Mouse (Mus musculus) T-helper 1 cell (primary cell): ENCODE results near the gene Phb.

Experiments
- in situ Hi-C: fragments of 300-600 bp; cut with MboI, MseI; formaldehyde crosslinking; loops from one replicate; pipeline ENCODE4 v1.15.1; 2025; ENCODE audit warnings: high pct_unique_total_duplicates

The Phb gene

DNA sequence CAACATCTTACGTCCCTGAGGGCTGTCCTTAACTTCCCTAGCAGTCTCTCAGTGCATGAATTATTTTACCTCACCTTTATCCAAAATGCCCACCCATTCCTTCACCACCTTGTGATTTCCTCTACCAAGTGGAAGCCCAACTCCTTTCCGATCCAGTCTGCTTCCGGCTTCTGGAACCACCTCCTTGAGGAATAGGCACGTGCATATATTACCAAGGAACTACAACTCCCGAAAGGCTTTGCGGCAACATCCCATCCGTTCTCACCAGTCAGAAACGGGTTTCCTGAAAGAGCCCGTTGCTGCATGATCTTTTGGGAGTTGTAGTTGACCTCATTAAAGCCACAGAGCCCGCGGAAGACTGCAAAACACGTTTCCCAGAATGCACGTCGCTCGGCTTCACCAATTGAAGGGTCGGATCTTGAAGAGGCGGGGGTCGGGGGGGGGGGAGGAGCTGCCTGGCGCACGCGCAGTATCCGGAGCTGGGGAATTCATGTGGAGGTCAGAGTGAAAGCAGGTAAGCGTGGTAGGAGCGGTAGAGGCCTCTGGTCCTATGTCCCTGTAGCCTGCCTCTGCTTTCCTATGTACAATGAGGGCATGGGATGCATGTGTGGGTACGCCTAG, at the start of gene Phb:
Gene Phb (plus strand): TSS at position 429 of the 621 bp plus-strand sequence.
- in situ Hi-C loops = no loop called here

DNA sequence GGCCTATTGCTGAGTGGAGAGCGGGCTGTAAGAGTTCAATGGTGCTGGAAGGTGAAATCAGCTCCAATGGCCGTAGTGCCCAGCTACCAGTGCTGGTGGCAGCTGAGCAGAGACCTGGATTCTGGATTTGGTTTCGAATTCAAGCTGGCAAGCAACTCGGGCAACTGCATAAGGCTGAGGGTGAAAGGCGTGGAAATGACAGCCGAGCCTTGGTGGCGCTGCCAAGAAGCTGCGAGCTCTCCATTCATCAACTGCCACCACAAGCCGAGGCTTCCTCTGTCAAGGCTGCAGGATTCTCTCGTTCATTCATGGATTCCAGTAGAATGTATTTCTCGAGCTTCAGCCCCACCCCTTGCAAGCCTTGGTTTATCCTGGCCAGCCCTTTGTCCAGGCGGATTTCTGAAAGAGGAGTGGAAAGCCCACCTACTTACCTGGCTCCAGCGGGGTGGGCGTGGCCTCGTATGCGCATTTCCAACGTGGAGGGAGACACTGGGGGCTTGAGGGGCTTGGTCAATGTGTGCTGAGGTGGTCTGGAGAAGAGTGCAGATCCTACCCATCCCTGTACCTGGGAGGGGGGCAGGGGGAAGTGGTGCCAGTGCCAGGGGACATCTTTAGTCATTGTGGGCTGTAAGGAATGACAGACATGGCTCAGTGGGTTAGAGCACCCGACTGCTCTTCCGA, 48.8 kb upstream of the Phb start:
- in situ Hi-C loops = no loop called here

DNA sequence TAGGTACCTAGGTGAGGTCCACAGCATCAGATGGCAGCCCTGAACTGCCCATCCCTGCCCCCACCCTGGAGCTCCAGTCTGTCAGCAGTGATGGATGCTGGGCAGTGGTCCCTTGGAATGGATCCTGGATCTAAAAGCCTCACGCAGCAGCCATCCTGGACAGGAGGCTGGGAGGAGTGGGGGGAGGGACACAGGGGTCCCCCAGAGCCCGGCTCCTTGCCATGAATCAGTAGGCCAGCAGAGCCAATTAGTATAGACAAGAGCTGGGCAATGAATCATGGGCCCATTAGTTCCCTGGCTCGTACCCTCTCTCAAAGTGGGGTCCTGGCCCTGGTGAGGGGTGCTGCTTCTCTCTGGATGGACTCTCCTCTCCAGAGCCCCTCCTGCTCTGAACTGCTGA, 47.7 kb upstream of the Phb start:
- in situ Hi-C loops = no loop called here

DNA sequence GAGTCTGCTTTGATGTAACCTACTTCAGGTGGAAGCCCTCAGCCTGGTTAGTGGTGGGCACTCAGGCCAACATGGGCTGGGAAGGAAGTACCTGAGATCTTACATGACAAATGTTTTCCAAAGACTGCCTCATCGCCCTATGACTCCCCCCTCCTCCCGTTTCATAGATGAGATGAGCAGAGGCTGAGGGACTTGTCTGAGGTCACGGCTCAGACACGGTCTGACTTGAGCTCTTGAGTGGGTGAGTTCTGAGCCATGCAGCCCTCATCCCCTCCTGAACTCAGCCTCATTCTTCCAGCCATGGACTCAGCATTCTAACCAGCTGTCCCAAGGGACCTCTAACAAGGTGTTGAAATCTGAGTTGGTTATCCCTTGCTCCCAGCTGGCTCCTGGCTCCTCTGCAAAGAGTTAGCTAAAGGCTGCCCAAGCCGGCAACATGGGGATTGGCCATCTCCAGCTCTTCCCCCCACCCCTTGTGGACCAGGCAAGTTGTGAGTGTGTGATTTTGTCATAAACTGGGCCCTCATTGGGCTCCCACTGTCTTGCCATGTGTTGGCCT, 46.8 kb upstream of the Phb start:
- in situ Hi-C loops = no loop called here

- in situ Hi-C loops = no loop called here
Observed at GRCm38 (mm10) chr11:95621010-95621409, 45.7 kb upstream of the Phb start.

GRCm38 (mm10) chr11:95621541-95622130, 45.1 kb upstream of the Phb start:
- in situ Hi-C loops = no loop called here

GRCm38 (mm10) chr11:95622426-95622825, 44.3 kb upstream of the Phb start:
- in situ Hi-C loops = no loop called here

DNA sequence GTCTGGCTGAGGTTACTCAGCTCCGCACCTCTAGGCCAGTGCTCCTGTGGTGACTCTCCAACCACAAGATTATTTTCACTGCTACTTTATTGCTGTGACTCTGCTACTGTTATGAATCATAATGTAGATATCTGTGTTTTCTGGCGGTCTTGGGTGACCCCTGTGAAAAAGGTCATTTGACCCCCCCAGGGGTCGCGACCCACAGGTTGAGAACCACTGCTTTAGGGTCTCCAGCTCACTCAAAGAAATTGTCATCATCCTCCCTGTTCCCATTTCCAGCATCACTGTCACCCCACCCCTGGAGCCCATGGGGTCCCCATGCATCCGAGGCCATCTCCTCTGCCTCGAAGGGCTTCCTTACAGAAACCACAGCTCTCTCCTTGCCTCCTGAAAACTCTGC, 36.2 kb upstream of the Phb start:
- in situ Hi-C loops = no loop called here

- in situ Hi-C loops = no loop called here
Observed at GRCm38 (mm10) chr11:95631301-95631700, 35.5 kb upstream of the Phb start.

GRCm38 (mm10) chr11:95632474-95632873, 34.3 kb upstream of the Phb start:
- in situ Hi-C loops = no loop called here

DNA sequence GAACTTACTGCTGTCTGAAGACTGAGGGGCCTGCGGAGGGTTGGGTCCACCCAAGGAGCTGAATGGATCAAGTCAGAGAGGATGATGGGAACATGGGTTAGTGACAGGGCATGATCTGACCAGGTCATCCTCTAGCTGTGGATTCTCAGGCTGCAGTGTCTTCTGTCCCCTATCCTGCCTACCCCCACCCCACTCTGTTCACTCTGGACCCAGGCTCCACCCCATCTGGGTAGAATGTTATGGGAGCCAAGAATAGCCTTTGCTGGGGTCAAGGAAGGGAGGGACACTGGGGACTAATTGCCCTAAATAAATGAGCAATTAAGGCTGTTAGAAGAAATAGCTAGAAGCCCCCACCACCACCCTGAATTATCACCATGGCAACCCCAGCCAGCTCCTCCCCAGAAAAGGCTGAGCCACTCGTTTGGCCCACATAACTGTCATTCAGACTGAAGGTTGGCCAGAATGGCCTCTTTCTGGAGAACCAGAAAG, 33.2 kb upstream of the Phb start:
- in situ Hi-C loops = no loop called here

- in situ Hi-C loops = no loop called here
Observed at GRCm38 (mm10) chr11:95635030-95635429, 31.7 kb upstream of the Phb start.

DNA sequence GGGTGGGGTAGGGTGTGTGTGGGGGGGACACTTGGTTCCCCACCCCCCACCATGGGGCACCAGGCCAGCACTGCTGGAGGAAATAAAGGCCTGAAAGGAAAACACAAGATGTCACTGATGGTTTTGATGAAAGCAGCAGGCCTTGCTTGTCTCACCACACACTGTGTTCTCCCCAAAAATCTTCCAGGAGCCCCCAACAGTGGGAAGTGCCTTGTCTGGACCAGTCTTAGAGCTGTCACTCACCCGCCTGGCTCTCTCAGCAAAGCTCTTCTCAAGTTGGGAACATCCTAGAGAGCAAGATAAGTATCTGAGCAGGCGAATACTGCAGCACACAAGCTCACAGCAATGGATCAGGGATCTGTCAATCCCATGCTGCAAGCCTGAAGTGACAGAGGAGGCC, 26.0 kb upstream of the Phb start:
- in situ Hi-C loops = loop anchor here (10.0 kb wide), 1 partner anchor 106 kb away; no protein-coding TSS in a partner anchor

DNA sequence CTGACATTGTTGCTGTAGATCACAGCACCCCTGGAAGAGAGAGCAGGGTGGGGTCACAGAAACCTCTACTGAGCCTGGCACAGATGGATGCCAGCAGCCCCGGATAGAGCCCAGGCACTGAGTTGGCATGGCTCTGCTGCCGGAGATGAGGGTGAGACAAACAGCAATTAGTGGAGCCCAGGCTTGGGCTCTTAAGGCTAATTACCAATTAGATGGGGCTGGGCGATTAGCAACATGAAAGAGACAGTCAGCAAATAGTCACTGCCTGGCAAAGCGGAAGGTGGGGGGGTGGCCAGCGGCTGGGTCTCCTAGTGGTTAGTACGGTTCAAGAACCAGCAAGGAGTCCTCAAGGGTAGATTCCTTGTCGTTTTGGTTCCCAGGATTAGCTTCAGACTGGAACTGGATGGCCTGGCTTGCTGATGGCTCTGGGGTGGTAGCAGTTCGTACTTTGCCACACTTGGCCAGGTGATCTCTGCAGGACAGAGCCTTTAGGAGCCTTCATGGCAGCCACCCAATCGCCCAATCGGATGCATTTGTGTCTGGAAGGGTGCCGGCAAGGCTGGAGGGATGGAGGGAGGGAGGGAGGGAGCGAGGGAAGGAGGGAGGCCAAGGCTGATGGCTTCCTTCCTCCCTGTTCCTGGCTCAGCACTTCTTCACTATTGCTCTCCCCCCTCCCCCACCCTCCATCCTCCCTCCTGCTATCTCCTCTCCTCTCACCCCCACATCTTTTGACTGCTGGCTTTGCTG, 24.1 kb upstream of the Phb start:
- in situ Hi-C loops = loop anchor here (10.0 kb wide), 1 partner anchor 108 kb away; no protein-coding TSS in a partner anchor

- in situ Hi-C loops = loop anchor here (10.0 kb wide), 1 partner anchor 109 kb away; no protein-coding TSS in a partner anchor
Observed at GRCm38 (mm10) chr11:95643856-95644255, 22.9 kb upstream of the Phb start.

GRCm38 (mm10) chr11:95644381-95644780, 22.4 kb upstream of the Phb start:
- in situ Hi-C loops = loop anchor here (10.0 kb wide), 1 partner anchor 110 kb away; no protein-coding TSS in a partner anchor

DNA sequence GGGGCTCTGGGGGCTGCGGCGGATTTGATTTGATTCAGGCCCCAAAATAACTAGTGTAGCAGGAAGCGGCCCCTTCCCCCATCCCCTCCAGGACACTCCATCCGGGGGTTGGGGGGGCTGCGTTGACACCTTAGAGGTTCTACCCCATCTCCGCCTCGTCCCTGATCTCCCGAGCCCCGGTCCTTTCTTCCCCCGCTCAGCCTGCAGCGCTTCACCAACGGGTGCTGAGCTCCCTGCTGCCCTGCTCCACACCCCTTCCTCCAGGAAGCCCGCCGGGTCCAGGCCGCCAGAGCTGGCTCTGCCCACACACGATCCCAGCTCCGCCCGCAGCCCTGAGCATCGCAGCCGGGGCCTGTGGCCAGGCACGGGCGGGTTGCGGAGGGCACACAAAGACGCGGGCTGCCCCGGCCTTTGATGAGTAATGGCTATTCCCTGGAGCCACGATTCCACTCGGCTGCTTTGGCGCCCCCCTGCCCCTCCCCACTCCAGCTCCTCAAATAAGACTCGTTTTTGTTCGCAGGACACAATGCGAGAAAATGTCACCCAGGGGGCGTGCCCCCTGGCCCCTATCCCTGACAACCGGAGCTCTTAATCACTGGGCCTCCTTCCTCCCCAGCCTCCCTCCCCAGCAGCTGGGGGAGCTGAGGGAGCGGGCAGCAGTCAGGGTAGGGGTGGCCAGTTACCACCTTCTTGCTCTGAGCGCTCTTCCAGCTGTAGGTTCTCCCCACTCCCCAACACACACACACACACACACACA, 21.2 kb upstream of the Phb start:
- in situ Hi-C loops = loop anchor here (10.0 kb wide), 1 partner anchor 111 kb away; no protein-coding TSS in a partner anchor

- in situ Hi-C loops = loop anchor here (10.0 kb wide), 1 partner anchor 111 kb away; no protein-coding TSS in a partner anchor
Observed at GRCm38 (mm10) chr11:95646154-95646490, 20.6 kb upstream of the Phb start.

DNA sequence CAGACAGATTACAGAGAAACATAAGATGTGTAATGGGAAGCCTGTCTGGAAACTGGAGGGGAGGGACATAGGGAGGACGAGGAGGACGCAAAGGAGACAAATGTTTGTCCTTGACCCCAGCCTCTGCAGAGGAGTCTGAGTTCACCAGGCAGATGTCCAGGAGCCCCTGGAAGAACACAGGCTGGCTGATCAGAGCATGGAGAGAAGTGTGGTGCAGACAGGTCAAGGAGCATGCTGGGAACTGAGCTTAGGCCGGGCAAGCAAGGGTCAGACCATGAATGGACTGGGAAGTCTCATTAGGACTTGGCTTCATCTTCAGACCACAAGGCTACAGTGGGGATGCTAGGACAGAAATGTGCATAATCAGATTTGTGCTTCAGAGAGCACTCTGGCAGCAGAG, 19.0 kb upstream of the Phb start:
- in situ Hi-C loops = loop anchor here (10.0 kb wide), 1 partner anchor 113 kb away; no protein-coding TSS in a partner anchor

DNA sequence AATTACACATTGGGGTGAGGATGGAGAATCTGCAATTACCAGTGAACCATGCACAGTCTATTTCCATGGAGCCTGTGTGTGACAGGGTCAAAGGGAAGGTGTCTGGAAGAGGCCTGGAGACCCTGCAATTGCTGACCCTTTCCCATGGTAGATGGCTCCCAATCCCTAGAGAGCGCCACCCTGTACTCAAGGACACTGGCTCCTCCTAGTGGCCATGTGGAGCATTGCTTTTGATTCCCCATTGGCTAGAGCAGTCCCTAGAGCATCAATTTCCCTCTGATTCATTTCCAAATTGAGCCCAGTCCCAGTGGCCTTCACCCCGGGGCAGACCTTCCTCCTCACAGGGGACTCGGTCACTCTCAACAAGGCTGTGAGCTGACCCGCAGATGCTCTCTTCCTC, 17.9 kb upstream of the Phb start:
- in situ Hi-C loops = loop anchor here (10.0 kb wide), 1 partner anchor 114 kb away; no protein-coding TSS in a partner anchor

- in situ Hi-C loops = loop anchor here (10.0 kb wide), 1 partner anchor 115 kb away; no protein-coding TSS in a partner anchor
Observed at GRCm38 (mm10) chr11:95649560-95649959, 17.2 kb upstream of the Phb start.
